Mouse (Mus musculus): ENCODE results near the gene Zfp598.

DNA sequence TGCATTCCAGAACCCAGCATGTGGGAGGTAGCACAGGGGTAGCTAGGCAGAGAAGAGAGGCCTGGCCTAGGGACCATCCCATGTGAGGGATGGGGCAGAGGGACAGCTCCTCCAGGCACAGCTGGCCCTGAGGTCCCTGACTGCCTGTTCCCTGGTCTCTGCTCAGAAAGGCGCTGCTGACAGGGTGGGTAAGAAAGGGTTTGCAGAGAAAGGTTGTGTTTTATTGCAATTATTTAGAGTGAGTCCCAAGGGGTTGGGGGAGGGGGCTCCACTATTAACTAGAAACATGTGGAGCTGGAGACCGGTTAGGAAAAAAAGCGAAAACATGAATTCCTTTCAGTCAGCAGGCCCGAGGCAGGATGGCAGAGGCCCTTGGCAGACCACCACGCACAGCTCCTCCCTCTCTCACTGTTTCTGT lies 29.9 kb upstream of the Zfp598 start:
- TF ChIP-seq CTCF (IDR thresholded peaks at IDR 0.05; ENCODE audit: insufficient read depth, low read depth, low read length) (no peak), POLR2A (IDR thresholded peaks at IDR 0.05; ENCODE audit: insufficient read depth, low read depth, low read length) (no peak)

Measured in olfactory bulb, adult 2 months (tissue).